ENCODE assay signal across 8 mouse cellular contexts in genomic region chr4:59331633-59332032, GRCm38 (mm10).
DNase-seq lines count a peak whose midpoint lies in the region; ATAC-seq and TF ChIP-seq lines count a peak whose summit lies in the region.
"Had no signal": no experiment of that assay in that cellular context is flagged by ENCODE, and none has a peak within 500 bp of the region (broad histone marks: within the 10 kb centered on the region; RNA-seq: fewer than 3 reads in every experiment).

No protein-coding gene starts in this region.

- DNase-seq in G1E (ENCODE audit: low spot score) = peak; percentile 73
- peak; percentile 95 for DNase-seq in adrenal gland, adult 2 months
- peak; percentile 60 for DNase-seq in gastrocnemius, postnatal 10 days
- peak; percentile 48 for DNase-seq in kidney, adult 18-20 months
- DNase-seq in liver, adult 2 months (ENCODE audit: extremely low read depth, low read depth, low spot score) = peak; percentile 100
- peak; percentile 76 for DNase-seq in ovary, adult 18-20 months (ENCODE audit: low spot score)
- DNase-seq in urinary bladder, adult 18-20 months (ENCODE audit: low spot score in 2 of 2) = peak; percentile 76 to 91

- no peaks in the 10 kb centered on the region for H3K79me2 ChIP-seq in liver, adult 2 months (ENCODE audit: control insufficient read depth, insufficient read depth, low read length)

- peak overlapping the region; percentile 70 for H3K9ac ChIP-seq in liver, adult 2 months (ENCODE audit: low read depth, low read length)
- H3K9ac ChIP-seq: hindbrain, embryonic 15.5 days had no signal

- peak overlapping the region; percentile 60; the same call in 1 of the 2 replicates for H3K4me3 ChIP-seq in G1E (ENCODE audit: low read depth, low read length)
- no peak overlapping the region for H3K4me3 ChIP-seq in liver, adult 2 months (ENCODE audit: insufficient read depth, low read depth, low read length)
- H3K4me3 ChIP-seq: hindbrain, embryonic 15.5 days had no signal

- H3K9me3 ChIP-seq in G1E (replicated peaks) = no peaks in the 10 kb centered on the region
- H3K9me3 ChIP-seq: hindbrain, embryonic 15.5 days had no signal

- TF ChIP-seq CTCF in G1E (IDR thresholded peaks at IDR 0.05; ENCODE audit: low read depth, low read length) = no peak
- no peak for TF ChIP-seq CTCF in liver, adult 2 months (IDR thresholded peaks at IDR 0.05; ENCODE audit: low read depth, low read length)

- peaks cover 39% of the 10 kb centered on the region for H3K4me1 ChIP-seq in G1E (ENCODE audit: insufficient read depth, low read depth, low read length)
- H3K4me1 ChIP-seq in liver, adult 2 months (ENCODE audit: control insufficient read depth, insufficient read depth, low read length) = peaks cover 24% of the 10 kb centered on the region
- H3K4me1 ChIP-seq: hindbrain, embryonic 15.5 days had no signal

- ATAC-seq in G1E (ENCODE audit: extremely low read depth, insufficient number of reproducible peaks, low FRiP score, poor library complexity, severe bottlenecking) = peak; percentile 88

- H3K27me3 ChIP-seq in G1E (ENCODE audit: insufficient read depth, low read length) = no peaks in the 10 kb centered on the region
- H3K27me3 ChIP-seq in liver, adult 2 months (ENCODE audit: control insufficient read depth, insufficient read depth, low read length) = no peaks in the 10 kb centered on the region
- H3K27me3 ChIP-seq: hindbrain, embryonic 15.5 days had no signal

- 4% methylated on average over 9 of the region's 9 CpGs for WGBS in liver, adult 2 months

- H3K27ac ChIP-seq in liver, adult 2 months (replicated peaks; ENCODE audit: insufficient read depth, low read depth, low read length) = peak overlapping the region; percentile 99
- H3K27ac ChIP-seq: hindbrain, embryonic 15.5 days had no signal

- peaks cover 70% of the 10 kb centered on the region for H3K36me3 ChIP-seq in G1E (replicated peaks)
- H3K36me3 ChIP-seq in liver, adult 2 months (ENCODE audit: control insufficient read depth, insufficient read depth, low read length) = no peaks in the 10 kb centered on the region
- H3K36me3 ChIP-seq: hindbrain, embryonic 15.5 days had no signal

- 0 out of 2 replicates have a peak, but pooled peaks have one; percentile 26 for TF ChIP-seq POLR2A in liver, adult 2 months (IDR thresholded peaks at IDR 0.05; ENCODE audit: extremely low read depth, insufficient read depth, low read length)

Comparison
In these comparisons a context has a peak if more than half of its experiments do, and no peak if none do; other contexts are left out.
1. DNase-seq: peak in every context shown above with its lines; median percentile 100 in liver, adult 2 months; 95 in adrenal gland, adult 2 months; 84 in urinary bladder, adult 18-20 months; 76 in ovary, adult 18-20 months; 73 in G1E; 60 in gastrocnemius, postnatal 10 days; 48 in kidney, adult 18-20 months.